Mouse (Mus musculus): ENCODE measurements at regions not wholly inside any gene's neighbourhood (a gene's known extent, or its start where the extent isn't known, plus 50 kb on each side); places are given as distances from the start of the nearest gene placed in this dataset.

DNA sequence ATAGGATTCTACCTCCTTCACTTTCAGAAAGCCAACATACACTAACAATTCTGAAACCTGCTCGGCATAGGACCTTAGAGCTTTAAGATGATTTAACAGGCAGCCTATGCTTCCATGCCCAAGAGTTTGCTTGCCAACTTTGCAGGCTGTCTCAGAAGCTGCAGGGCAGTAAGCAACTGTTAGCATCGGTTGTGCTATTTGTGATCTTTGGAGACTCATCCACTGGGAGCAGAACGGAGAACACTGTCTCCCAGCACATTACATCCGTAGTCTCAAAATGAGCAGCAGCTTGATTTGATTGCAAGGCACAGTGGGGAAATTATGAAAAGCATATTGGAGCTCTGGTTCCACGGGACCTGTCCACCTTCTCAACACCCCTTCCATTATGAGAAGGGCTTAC is 108.5 kb upstream of the Pter start:
- no peak for DNase-seq (ENCODE audit: low spot score)

- DNase-seq (ENCODE audit: low spot score), result no peak
Measured at GRCm38 (mm10) chr2:12825902-12826301, 97.9 kb upstream of the Pter start.

DNA sequence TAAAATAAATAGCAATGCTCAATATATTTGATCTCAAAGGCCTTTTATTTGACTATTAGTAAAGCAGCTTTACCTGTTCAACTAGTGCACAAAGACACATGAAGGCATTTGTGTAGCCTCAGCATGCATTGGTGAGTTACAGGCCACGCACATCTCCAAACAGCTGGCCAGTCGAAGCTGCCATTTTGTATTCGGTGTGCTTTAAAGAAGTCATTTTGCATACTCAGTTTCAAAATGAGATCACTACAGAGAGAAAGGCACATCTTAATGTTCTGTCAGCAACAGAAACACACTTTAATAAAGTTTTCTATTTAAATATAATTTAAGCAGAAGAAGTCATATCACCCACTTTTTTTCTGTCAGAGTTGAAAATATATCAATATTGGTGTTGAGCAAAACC is 90.3 kb upstream of the Pter start:
- no peak for DNase-seq (ENCODE audit: low spot score)

DNA sequence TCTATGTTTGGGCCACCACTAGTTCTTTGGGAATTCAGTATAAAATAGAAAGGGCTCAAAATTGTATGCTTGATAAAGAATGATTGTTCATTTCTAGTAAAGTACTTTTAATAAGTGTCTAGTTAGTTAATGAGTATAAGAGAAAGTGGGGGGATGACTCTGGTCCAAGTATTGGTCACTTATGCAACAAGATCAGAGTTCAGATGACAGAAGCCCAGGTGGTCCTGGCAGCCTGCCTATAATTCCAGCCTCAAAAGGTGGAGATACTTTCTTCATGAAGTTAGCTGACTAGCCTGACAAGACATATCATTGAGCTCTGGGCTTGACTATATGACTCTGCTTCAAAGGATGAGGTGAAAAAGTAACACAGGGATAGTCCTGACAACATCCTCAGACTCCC is 57.3 kb upstream of the Pter start:
- no peak for DNase-seq (ENCODE audit: low spot score)

DNA sequence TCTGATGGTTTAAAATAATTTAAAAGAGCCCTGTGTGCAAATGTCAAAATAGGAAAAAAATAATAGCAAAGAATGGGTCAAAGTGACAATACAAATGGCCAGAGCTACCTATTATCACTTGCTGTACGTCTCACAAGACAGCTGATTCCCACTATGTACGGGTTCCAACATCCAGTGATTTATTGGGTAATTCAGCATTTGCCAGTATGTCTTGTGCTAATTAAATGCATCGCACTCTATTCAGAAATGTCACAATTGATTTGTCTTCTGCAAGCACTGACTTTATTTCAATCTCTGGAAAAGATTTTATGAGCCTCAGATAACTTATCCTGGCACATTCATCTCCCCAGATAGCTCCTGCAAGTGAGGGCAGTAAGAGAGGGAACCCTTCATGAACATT is 55.1 kb upstream of the Pter start:
- DNase-seq (ENCODE audit: low spot score), result no peak

All from urinary bladder, postnatal 14 days (tissue).